Mouse (Mus musculus) embryonic fibroblast, embryonic 13.5 days (primary cell): Measurements from ENCODE around the gene Rbm20. TPM values are rescaled to one million over a fixed set of nuclear protein-coding genes. Genes with fewer than 3 reads are reported as not detected.

Experiments
- H3K27ac ChIP-seq: 2 replicates; pipeline ENCODE4 v1.5.1; 2012; ENCODE audit warnings: low read length, control low read depth, inconsistent platforms; ENCODE audit not compliant: insufficient read depth
- H3K4me1 ChIP-seq: 2 replicates; pipeline ENCODE4 v1.6.1; 2011; ENCODE audit warnings: low read length; ENCODE audit not compliant: control insufficient read depth, insufficient read depth
- H3K4me3 ChIP-seq: 2 replicates; pipeline ENCODE4 v1.5.1; 2011; ENCODE audit warnings: mild to moderate bottlenecking, control low read depth, low read length; ENCODE audit not compliant: insufficient read depth
- CTCF ChIP-seq: IDR thresholded peaks from 2 replicates; pipeline ENCODE4 v1.5.1; 2011; ENCODE audit warnings: mild to moderate bottlenecking, control low read depth, low read length, moderate library complexity, borderline replicate concordance; ENCODE audit not compliant: insufficient read depth
- POLR2A ChIP-seq: IDR thresholded peaks from 2 replicates; pipeline ENCODE4 v1.6.1; 2011; ENCODE audit warnings: low read depth, mild to moderate bottlenecking, control low read depth, low read length, moderate library complexity
- polyA plus RNA-seq: library from polyadenylated mRNA; stranded (reverse); fragments of >200 nt; gene quantifications from 2 replicates; pipeline ENCODE4 v1.2.4, GENCODE M21; 2011; ENCODE audit warnings: low read depth; ENCODE audit not compliant: missing spikeins, insufficient read length

The Rbm20 gene
- polyA plus RNA-seq, 1 experiment, result 2.4 TPM

- no peak for TF ChIP-seq POLR2A
- no peak for TF ChIP-seq CTCF
- H3K27ac ChIP-seq, result no peak overlapping the region
- H3K4me3 ChIP-seq, result no peak overlapping the region
- H3K4me1 ChIP-seq, result peaks cover under 1% of the 10 kb centered on the region; the same call in 1 of the 2 replicates
These were observed 130.2 kb downstream of the Rbm20 start for GRCm38 (mm10) chr19:53807276-53807801.

GRCm38 (mm10) chr19:53808041-53808777 lies 131.1 kb downstream of the Rbm20 start:
- Histone ChIP-seq H3K4me1 (no peaks in the 10 kb centered on the region), H3K27ac (no peak overlapping the region), H3K4me3 (no peak overlapping the region)
- TF ChIP-seq POLR2A (no peak), CTCF (no peak)

GRCm38 (mm10) chr19:53809185-53809861 lies 132.2 kb downstream of the Rbm20 start:
- H3K4me3 ChIP-seq, result no peak overlapping the region
- TF ChIP-seq CTCF (no peak), POLR2A (no peak)
- no peak overlapping the region for H3K27ac ChIP-seq
- no peaks in the 10 kb centered on the region for H3K4me1 ChIP-seq

GRCm38 (mm10) chr19:53810024-53810423 lies 132.9 kb downstream of the Rbm20 start:
- Histone ChIP-seq H3K4me1 (no peaks in the 10 kb centered on the region), H3K27ac (no peak overlapping the region), H3K4me3 (no peak overlapping the region)
- no peak for TF ChIP-seq CTCF

- H3K27ac ChIP-seq, result no peak overlapping the region
- H3K4me1 ChIP-seq, result no peaks in the 10 kb centered on the region
- no peak overlapping the region for H3K4me3 ChIP-seq
- TF ChIP-seq CTCF (no peak), POLR2A (no peak)
These were observed 133.5 kb downstream of the Rbm20 start for GRCm38 (mm10) chr19:53810584-53810983.

GRCm38 (mm10) chr19:53813576-53813975 lies 136.5 kb downstream of the Rbm20 start:
- no peak for TF ChIP-seq CTCF

GRCm38 (mm10) chr19:53815714-53816113 lies 138.6 kb downstream of the Rbm20 start:
- TF ChIP-seq CTCF, result no peak
- no peaks in the 10 kb centered on the region for H3K4me1 ChIP-seq
- H3K4me3 ChIP-seq, result no peak overlapping the region
- H3K27ac ChIP-seq, result no peak overlapping the region

More at GRCm38 (mm10) chr19:53813576-53813975, 136.5 kb downstream of the Rbm20 start:
- no peaks in the 10 kb centered on the region for H3K4me1 ChIP-seq
- no peak overlapping the region for H3K4me3 ChIP-seq
- H3K27ac ChIP-seq, result no peak overlapping the region

GRCm38 (mm10) chr19:53816242-53816641 lies 139.1 kb downstream of the Rbm20 start:
- H3K27ac ChIP-seq, result no peak overlapping the region
- no peaks in the 10 kb centered on the region for H3K4me1 ChIP-seq
- H3K4me3 ChIP-seq, result no peak overlapping the region
- TF ChIP-seq CTCF (no peak), POLR2A (no peak)

GRCm38 (mm10) chr19:53819299-53819698 lies 142.2 kb downstream of the Rbm20 start:
- TF ChIP-seq CTCF (no peak), POLR2A (no peak)
- H3K4me3 ChIP-seq, result no peak overlapping the region
- no peaks in the 10 kb centered on the region for H3K4me1 ChIP-seq
- H3K27ac ChIP-seq, result no peak overlapping the region

GRCm38 (mm10) chr19:53821241-53822120 lies 144.4 kb downstream of the Rbm20 start:
- H3K27ac ChIP-seq, result no peak overlapping the region
- no peak overlapping the region for H3K4me3 ChIP-seq
- no peaks in the 10 kb centered on the region for H3K4me1 ChIP-seq
- TF ChIP-seq CTCF (no peak), POLR2A (no peak)
